Mouse (Mus musculus) natural killer cell, adult 2 months (primary cell): ENCODE measurements around the gene Gtdc1.

Experiments
- DNase-seq, 2 experiments: peaks; one replicate each; pipeline ENCODE4 v3.0.0; 2022; ENCODE audit warnings: low spot score in 2 of 2

Gene Gtdc1

DNA sequence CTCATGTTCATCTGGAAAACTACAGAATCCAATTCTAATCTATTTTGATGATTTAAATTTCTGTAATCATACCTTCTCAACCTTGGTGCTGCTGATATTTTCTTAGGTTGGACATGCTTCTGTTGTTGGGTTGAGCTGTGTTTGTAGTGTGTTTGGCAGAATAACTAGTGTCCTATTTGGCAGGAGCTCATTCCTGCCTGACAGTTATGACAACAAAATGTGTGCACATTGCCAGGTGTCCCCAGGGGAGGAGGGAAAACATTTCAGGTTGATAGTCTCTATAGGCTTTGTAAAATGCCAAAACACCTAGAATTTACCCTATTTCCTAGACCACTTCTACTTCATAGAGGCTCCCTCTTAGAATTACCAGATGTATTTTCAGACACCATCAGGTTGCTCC is 343.4 kb downstream of the Gtdc1 start:
- no peak for DNase-seq

DNA sequence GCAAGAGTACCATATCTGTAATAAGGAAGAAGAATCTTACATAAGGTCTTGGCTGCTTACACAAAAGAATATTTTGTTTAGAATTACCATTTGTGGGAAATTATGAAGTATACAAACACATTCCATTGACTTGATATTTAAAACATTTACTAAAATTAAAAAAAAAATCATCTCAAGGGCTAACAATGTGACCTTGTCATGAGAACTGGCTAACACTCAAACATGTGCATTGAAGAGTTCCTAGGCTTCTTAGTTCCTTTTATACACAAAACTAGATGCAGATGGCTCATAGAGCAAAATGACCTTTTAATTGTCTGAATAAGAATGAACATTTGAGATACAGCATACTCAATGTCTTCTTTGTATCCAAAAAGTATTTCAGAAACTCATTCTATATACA is 344.0 kb downstream of the Gtdc1 start:
- DNase-seq = no peak

DNA sequence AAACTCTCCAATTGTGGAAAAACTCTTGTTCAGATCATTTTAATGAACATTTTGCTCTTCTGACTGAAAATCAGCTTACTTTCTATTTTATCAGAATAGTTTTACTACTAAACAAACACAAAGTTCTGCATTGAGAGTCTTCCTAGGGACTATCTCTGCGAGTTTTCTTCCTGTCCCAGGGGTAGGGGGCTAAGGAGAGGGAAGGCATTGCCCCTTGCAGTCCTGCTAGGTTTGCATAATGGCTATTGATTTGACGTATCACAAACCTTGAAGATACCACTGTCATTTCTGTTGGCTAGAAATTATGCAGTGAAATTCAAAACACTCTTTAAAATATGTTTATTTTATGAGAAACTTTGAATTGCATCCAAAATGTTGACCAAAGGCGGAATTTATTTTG is 355.6 kb downstream of the Gtdc1 start:
- DNase-seq = no peak

DNA sequence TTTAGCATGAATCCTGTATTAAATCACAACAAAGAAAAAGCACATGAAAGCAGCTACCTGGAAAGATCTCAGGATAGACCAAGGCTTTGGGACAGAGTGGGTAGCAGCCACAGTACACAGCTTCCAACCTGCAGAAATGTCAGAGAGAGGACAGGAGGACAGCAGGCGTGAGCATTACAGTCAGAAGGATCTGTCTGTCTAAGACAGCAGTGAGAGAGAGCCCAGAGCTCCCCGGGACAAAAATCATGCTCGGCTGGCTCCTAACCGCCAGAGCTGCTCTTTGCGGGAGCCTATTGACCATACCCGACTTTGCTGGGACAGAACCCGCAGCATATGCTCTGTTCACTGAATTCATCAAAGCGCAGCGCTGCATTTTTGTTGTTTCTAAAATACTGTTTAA is 356.3 kb downstream of the Gtdc1 start:
- DNase-seq = no peak

DNA sequence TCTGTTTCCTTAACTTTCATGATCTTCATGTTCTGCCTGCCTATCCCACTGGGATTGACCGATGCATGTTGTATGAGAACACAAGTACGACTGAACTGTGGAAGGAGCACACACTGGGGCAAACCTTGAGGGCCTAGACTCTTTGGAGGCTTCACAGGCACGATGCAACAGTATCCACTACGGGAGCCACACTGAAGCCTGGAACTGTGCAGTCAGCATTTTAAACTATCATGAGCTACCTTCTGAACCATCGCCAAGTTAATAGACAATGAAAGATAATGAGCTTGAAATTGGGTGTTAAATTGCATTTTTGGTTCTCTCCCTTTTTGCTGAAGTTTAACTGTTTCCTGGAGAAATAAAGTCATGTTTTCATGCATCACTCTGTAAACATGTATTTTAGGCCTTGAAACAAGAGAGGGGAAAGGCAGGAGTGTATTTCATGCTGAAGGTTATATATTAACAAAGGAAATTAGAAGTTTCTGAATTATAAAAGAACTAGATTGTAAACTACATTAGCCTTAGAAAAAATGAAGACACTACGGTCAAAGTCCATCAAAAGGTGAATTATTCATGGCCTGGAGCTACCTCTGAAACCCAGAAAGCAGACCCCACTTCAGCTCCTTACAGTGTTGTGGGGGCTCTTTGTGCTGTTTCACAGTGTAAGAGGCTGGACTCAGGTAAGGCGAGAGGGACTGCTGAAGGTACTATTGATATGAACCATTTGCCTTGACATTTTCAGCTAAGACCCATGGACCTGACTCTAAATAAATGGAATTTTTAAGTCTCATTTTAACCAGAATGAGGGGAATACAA is 358.1 kb downstream of the Gtdc1 start:
- no peak for DNase-seq

DNA sequence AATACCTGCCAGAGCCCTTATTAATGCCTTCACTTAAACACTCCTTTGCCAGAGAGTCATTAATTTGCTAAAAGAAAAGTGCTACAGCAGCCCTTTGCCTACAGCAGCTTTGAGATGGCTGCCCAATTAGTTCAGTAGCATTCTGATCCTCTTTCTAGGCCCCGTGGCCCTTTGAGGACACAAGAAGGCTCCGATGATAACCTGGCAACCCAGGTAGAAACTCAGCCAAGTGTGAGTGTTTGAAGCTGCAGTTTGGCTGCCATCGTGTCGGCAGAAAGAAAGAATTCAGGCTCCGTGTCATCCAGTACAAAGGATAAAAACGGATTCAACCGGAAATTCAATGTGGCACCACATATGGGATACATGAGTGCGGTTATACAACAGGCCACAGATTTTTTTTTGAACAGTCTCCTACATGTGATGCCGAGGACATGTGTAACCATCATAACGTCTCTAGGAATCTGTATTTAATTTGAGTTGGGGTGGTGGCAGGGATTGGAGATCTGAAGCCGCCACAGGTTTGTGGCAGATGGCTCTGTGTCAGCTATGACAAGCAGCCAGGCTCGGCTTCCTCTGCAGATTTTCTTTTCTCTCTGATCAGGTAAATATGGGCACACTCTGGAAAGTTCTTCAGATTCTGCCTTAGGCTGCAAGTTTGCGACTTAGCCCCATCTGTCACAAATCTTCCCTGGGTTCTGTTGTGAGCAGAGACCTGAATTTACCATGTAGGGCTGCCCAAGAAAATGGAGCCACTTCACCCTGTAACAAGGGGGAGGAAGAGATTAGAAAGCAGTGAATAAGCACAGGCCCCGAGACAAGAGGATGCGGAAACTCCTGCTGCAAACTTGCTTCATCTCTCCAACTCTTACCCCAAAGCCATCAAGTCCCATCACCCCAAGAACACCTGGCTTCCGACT is 362.4 kb downstream of the Gtdc1 start:
- no peak for DNase-seq

DNA sequence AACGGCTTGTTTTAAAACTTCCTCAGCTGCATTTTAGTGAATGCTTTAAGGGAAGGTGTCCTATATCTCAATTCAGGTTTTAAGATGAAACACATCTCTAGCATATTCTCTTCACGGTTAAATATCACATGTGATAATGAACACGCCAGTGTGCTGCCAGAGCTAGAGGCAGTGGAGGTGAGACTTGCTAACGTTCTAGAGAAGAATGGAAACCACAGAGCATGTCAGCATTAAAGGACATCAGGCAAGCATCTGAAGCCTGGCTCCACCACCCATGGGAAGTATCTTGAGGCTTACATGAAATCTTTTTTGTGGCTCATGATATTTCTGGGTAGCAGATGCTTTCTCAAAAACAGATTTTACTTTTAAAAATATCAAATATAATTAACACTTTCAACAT is 365.7 kb downstream of the Gtdc1 start:
- DNase-seq = no peak

DNA sequence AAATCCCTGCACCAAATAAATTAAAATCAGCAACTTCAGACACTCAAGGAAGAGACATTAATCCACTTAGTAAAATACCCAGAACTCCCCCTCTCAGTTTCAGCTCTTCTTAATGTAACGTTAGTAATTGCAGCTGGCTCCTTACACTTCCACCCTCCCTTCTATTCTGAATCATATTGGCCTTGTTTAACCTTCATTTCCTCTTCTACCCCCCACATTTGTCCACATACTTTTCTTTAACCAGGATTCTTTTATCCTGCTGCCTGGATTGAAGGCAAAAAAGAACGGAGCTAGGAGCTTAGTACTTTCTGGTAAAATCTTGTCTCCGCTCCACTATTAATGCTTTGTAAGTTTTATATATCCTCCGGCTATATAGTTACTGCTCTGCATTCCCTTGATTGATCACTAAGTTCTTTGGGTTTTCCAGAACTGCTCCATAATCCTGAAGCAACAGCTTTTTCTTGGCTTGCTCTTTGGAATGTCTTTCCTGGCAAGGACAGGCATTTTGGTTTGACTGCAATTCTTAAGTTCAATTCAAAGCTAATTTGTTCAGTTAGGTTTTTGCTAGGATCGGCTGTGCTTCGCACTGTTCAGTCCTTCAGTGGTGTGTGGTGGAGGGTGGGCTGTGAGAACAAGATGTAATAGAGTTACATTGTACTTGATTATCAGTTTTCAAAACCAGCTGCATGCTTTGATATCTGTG is 368.1 kb downstream of the Gtdc1 start:
- DNase-seq = no peak

DNA sequence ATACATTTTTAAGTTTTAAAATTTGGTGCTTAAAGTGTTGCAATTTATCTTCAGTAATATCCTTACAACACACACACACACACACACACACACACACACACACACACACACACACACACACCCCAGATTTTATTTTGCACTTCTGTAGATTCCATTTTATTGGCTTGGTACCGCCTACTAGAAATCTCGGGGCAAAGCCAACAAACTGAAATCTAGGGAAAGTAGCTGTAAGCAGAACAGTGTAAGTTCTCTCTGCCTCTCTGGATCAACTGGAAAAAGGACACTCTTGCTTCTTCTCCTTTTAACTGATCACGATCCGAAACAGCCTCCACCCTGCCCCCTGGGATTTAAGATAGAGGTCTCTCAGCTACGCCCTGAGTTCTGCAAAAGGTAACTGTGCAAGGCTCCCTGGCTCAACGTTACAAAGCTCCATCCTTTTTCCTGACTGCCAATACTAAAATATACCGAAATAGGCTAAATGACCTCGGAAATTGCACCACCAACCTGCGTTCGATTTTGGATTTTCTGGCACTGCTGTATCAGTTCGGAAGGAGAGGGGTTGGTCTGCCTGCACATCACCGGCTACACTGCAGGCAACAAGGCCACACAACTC is 369.7 kb downstream of the Gtdc1 start:
- no peak for DNase-seq

DNA sequence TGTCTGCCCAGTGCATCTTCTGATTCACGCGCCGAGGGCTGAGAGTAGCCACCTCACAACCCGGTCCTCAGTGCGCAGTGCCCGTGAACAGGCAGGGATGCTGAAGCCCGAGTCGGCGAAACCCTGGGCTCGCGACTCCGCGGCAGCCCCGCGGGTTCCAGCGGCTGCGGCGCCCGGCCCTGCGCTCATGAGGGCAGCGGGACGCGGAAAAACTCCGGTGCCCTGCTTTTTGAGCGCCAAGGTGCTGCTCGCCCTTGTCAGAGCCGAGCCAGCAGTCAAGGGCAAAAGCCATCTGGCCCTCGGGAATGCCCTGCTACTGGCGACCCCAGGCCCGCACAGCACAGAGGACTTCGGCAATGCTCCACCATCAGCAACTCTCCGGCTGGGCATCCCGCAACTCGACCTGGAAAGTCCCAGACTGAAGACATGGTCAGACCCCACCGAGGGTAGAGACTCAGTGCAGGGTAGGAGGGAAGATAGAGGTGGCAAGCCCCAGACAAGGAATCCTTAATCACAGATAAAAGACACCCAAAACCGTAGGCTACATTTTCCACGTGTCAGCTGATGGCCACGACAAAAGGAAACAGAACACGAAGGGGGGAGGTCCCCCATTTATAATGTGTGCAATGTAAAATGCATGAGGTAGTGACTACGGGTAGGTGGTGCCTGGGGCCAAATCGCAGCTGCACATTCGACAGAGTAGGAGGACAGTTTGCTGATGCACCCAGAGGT is 370.4 kb downstream of the Gtdc1 start:
- no peak for DNase-seq

DNA sequence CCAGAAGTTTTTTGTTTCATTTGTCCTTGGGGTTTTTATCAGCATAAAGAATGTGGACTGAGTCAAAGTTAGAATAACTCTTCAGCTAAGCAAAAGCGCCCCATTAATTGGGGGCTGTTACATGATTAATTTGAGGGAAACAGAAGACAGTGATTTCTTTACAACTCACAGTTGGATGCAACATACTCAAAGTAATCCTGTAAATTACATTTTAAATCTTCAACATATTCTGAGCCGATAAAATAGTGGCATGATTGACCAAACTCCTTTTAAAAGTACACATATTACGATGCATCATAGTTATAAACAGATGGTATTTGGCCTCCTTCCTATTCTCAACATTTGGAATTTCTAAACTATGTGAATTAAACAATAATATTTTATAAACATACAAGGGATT is 372.7 kb downstream of the Gtdc1 start:
- no peak for DNase-seq

DNA sequence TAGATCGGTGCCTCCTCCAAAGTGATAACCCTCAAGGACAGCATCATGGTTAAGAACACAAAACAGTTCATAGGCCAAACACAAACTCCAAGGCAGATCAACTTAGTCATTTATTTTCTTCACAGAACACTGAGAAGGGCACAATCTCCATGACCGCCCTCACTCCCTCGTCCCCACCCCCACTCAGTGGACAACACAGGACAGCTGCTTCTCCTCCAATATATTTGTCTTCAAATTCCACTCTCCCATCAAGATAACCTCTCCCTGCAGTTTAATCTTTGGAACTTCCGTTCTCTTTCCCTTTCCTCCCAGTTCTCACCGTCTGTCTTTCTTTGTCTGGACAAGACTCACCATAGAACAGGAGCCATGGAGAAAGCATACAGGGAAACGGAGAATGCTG is 378.1 kb downstream of the Gtdc1 start:
- DNase-seq = no peak

DNA sequence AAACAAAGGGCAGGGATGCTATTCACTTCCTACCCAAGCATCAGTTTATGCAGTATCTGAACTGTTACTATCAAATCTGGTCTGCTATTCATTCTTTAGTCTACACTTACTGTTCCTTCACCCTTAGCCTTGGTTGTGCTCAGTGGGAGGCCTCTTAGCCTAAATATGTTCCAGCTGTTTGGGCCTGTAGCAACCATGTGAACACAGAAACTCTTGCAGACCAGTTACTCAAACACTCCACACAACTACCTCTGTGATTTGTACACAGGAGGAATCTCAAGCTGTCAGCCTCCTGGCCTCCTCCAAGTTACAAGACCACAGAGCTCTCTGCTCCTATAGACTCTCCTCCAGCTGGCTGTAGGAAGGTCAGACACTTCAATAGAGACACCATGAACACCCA is 384.7 kb downstream of the Gtdc1 start:
- no peak for DNase-seq

DNA sequence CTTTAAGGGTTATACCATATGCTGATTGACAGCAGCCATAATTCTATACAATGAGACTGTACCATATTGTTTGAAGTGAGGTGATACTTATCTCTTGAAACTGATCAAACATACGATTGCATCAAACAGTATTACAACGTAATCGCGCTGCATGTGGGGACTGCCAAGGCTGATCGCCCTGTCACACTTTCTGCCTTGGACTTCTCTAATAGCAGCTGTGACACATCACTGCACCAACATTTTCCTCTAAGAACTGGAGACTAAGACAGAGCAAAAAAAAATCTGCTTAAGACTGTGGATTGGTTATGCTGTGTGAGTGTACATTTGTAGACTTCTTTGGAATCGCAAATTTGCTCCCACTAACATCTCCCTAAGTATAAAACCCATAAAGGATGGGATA is 385.7 kb downstream of the Gtdc1 start:
- DNase-seq = no peak

DNA sequence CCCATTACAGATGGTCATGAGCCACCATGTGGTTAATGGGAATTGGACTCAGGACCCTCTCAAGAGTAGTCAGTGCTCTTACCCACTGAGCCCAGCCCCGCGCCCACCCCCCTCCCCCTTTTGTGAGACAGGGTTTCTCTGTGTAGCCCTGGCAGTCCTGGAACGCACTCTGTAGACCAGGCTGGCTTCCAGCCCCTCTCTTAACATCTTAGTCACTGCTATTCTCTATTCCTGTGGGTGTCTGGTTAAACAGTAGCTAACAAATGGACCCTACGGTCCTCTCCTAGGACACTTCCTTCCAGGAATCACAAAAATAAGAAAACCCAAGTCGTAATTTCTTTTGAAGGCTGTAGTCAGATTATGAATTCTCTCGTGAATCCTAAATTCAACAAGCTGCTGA is 386.6 kb downstream of the Gtdc1 start:
- DNase-seq = no peak

DNA sequence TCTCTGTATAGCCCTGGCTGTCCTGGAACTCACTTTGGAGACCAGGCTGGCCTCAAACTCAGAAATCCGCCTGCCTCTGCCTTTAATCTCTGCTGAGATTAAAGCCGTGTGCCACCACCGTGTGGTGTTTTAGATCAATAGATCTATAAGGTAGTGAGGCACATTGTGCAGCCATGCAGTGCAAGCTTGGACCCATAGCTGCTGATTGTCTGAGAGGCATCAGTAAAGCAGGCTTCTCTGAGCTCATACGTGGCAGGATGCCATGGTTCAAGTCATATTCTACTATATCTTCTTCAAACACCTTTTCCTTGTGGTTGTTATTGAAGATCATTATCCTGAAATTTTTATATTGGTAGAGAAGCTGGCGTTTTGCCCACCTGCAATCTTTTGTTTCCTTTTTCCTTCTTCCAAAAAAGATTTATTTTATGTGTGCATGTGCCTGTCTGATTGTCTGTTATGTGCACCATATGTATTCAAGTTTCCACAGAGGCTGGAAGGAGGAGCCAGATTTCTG is 388.3 kb downstream of the Gtdc1 start:
- DNase-seq = no peak

DNA sequence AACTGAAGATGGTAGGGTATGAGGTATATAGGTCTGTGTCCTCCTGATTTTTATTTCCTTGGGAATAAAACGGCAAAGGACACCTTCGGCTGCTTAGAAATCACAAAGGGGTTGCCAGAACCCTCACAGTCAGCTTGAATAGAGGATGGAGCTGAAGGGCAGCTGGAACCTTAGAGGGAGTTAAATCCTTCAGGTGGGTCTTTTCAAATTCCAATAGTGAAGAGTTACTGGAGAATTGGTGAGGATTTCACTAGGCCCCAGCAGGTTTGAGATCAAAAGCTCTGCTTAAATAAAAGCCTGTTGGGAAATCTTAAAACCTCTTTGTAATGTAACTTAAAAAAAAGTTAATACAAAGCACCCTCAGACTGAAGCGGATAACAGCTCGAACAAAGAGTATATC is 389.3 kb downstream of the Gtdc1 start:
- DNase-seq = no peak

DNA sequence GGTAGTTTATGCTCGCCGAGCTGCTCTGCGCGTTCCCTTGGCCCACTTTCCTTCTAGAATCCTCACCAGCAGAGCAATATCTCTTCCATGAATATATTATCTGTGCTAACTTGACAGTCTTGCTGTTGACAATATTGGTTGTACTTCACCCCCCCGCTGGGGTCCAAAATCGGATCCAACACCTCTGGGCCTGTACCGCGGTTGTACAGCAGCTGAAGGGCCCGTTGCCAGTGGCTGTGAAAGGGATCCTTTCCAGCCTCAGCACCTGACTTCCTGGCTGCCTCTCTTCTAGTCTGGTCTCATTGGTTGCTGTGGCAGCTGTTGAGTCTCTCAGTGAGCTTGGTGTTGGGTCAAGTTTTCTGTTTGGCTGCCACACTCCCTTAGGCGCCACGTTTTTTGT is 391.7 kb downstream of the Gtdc1 start:
- no peak for DNase-seq

DNA sequence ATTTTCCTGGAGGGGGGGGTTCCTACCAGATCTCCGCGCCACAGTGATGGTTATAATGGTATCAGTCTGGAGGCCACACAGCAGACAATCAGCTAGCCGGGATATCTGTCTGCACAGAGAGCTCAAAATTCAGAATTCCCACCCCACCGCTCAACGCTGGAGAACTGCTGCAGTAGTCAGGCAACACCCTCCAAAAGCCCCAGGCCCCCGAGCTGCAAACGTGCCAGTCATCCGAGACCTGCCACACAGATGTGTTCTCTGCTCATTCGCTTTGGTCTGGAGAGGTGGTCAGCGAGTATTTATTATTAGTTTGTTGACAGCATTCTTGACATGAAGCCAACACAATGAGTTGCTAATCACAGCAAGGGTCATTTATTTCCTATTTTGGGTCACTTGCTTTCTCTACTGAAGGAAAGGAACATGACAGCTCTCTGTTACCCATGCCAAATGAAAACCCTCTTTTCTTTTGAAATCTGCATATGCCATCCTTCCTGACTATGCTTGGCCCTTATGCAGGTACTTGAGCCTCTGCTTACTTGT is 392.3 kb downstream of the Gtdc1 start:
- no peak for DNase-seq

DNA sequence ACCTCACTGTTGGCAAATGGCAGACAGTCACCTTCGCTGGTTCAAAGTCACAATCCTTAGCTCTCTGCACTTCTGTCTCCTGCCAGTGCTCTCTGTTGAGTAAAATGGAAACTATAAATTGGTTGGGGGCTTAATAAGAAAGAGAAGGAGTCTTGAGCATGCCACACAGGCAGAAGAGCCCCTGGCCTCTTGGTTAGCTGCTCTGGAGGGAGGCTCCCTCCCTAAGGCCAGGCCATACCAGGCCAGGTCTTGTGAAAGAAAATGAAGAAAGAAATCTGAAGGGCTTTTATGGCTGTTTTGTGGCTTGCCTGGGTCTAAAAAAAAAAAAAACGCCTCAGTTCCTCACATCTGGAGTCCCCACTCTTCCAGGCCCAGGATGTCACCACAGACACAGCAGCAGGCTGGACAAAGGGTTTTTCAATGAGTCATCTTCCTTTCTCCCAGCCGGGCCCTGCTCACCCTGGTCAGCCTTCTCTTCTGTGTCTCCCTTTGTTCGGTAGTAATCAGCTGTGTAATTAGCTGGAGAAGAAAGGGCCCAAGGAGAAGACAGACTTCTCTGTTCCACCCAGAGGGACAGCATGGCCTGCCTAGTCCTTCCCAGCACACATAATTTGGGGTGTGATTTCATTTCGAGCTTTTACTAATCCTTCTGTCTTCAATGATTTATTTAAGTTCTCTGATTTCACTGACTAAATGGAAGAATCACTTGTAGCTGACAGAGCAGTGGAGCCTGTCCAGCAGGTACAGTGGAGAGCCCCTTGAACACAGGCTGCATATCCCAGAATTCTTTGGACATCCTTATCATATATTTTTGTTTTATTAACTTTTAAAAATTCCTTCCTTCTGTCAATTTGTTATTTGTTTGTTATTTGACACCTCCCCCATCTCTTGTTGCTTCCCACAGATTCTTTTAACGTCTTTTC is 401.1 kb downstream of the Gtdc1 start:
- DNase-seq = no peak
